Mouse (Mus musculus): Measurements from ENCODE around the gene Sult1d1.

DNA sequence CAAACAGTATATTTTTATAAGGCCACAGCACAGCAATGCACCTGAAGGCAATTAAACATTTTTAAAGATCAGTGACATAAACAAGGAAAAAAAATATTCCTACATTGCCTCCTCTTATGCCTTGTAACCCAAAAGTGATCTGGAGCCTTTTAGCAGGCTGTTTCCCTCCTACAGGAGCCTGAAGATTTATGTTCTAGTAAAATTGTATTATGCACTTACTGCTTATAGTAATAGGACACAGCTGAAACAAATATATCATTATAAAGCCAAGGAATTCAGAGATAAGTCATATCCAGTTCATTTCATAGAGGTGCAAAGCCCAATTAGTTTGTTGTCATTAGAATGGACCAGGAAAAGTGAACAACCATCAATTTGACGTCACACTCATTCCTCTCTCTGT is 5.3 kb upstream of the Sult1d1 start:
- TF ChIP-seq CTCF (IDR thresholded peaks at IDR 0.05; ENCODE audit: low read depth, low read length) (no peak), POLR2A (IDR thresholded peaks at IDR 0.05; ENCODE audit: extremely low read depth, insufficient read depth, low read length) (no peak)
